Mouse (Mus musculus): ENCODE results near the gene Bnip2.

Gene Bnip2

DNA sequence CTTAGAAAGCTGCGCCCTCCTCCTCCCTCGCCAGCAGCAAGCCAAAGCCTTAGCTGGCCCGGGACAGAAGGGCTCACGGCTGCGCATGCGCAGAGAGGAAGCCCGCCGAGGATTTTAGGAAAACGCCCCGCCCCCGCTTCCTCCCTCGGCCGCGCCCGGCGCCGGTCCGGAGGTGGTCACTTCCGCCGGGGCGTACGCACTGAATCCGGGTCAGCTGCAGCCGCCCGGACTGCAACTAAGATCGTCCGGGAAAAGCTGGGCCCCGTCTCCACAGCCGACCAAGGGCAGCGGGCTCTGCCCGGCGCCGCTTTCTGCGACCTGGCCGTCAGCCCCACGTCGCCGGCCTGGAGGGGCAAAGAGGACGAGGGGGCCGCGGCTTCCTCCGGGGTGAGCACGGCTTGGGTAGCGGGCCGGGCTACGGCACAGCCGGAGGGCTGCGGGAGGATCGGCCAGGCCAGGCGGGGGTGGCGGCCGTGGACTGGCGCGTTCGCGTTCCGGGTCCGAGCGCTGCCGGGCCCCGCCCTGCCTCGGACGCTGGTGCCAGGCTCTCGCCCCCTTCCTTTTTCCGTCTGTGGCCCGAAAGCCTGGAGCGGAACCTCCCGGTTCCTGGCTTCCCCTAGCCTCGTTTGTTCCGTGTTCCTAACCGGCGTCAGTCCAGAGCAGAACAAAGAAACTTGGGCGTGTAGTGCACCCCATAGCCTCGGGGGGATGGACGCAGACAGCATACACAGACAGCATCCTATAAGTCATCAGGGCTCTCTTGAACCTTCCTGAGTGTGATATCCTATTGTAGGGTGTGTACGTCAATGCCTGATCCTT lies at the start of gene Bnip2:
TSS of gene Bnip2 (plus strand) at position 164 of the 819 bp plus-strand sequence.
- DNase-seq (ENCODE audit: low spot score in 2 of 2): peak; percentile 69 to 93

DNA sequence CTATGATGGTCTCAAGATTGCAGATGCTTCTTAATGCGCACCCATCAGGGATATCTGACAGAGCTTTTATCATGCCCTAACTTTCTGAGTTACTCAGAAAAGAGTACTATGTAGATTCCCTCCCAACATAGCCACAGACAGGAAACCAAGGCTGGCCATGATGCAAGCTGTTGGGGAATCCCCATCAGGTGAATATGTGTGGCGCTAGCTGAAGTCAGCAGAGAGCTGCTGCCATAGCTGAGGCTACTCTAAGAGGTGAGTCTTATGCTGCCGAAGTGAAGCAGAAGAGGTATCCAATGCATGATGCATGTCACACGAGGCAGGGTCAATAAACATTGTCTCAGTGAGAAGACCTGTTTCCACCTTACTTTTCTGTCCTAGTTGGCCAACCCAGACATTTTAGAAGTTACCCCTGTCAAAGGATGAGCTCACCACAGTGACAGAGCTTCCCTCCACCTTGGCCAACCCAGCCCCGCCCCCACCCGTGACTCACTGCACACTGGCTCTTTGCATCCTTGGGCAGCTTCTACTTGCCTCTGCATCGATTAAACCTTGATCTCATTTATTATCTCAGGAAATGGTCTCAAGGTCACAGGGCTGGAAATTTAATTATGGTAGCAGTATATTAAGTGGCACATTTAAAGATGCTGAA lies 48.3 kb upstream of the Bnip2 start:
- DNase-seq (ENCODE audit: low spot score in 2 of 2): no peak

DNA sequence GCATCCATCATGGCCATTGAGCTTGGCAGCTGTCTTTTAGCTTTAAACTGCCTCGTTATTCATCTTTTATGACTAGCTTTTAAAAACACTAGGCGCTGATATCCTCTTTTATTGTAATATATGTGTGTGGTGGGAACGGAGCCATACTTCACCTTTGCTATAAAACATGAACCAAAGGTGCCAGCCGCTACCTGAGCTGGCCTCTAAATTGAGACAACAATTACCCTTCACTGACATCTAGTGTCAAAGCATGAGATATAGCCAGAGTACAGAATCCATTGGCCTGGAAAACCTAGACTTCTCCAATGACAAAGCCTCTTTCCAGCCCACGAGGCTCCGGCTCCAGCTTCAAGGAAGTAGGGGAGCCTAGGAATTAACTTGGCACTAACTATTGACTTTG lies 47.7 kb upstream of the Bnip2 start:
- DNase-seq (ENCODE audit: low spot score in 2 of 2): no peak

DNA sequence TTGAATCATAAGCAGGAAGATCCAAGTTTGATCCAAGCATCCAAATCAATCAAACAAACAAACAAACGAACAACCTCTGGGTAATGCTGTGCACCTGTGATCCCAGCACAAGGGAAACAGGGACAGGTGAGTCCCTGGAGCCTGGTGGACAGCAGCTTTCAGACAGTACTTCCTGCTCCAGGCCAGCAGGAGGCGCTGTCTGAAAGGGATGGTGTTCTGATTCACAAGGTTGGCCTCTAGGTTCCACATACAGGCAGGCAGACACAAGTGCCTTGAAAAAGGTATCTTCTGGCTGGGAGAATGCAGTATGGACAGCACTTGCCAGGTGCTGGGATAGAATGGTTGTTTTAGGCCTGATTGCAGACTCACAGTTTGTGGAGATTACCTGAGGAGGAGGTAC lies 40.3 kb upstream of the Bnip2 start:
- no peak for DNase-seq (ENCODE audit: low spot score in 2 of 2)

DNA sequence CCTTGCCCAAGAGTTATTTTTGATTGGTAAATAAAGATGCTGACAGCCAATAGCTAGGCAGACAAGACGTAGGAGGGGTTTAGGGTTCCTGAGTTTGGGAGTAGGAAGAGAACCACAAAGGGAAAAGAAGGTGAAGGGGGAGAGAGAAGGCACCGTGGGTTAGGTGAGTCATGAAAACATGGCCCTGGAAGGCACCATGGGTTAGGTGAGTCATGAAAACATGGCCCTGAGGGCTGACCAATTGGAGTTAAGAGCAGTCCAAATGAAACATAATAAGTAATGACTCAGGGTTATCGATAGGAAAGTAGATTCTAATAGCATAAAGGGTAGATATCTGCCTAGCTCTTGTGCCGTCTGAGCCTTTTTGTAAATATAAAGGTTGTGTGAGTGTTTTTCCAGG lies 39.6 kb upstream of the Bnip2 start:
- no peak for DNase-seq (ENCODE audit: low spot score in 2 of 2)

DNA sequence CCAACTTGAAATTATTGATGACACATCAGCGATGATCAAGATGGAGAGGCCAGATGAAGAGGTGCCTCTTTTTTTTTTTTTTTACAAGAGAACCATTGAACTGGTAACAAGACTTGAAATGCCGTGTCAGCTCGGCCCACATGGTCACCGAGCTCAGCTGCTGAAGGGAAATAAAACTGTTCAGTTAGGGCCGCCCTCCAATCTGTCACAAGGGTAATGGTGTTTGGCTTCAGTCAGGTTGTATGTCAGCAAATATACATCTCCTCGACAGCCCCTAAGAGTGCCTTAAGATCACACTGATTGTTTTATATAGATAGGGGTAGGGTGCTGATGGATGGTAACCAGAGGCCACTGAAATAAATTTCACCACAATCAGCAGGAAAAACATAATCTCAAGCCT lies 28.3 kb upstream of the Bnip2 start:
- no peak for DNase-seq (ENCODE audit: low spot score in 2 of 2)

DNA sequence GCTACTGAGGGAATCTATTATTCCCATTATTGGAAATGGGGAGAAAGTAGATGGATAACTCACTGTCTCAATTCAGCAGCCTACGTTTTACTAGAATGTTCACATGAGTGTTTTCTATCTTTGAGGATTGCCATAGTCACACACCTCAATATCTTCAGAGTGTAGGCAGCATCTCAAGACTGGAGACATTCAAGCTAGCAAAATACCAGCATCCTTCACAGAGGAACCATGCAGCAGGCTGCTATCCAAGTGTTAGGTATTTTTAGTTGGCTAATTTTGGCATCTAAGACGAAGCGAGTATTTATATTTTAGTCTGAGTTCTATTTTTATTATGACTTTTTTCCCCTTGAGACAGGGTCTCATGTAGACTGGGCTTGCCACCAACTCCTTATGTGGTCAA lies 24.9 kb upstream of the Bnip2 start:
- no peak for DNase-seq (ENCODE audit: low spot score in 2 of 2)

DNA sequence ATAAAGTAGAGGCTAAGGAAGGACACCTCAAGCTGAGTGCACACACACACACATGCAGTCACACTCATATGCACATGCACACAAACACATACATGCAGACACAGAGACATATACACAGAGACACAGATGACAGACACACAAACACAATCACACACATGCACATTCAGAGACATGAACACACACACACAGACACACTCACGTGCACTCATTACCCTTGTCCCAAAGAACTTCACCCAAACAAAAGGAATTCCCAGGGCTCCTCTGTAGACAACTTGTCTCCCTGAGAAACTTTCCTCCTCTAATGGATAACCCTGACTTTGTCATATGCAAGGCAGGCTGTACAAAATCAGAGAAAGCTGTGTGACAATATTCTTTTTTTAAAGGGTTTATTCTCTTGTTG lies 3.7 kb upstream of the Bnip2 start:
- no peak for DNase-seq (ENCODE audit: low spot score in 2 of 2)

DNA sequence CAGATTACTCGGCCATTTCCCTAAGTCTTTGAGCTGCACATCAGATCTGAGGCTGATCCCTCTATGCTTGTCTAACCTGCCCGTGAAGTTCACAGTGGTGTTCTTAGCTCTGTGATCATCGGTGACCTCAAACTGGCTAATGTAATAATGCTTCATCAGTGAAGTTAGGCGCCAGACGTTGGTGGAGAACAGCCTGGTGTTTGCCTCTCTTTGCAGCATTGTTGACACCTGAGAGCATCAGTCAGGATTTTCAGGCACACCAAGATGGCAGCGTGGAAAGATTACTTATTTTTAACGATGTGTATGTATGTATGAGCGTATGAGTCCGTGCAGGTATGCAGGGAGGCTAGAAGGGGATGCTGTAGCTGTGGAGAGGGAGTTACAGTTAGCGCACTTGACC lies 3.2 kb upstream of the Bnip2 start:
- no peak for DNase-seq (ENCODE audit: low spot score in 2 of 2)

DNA sequence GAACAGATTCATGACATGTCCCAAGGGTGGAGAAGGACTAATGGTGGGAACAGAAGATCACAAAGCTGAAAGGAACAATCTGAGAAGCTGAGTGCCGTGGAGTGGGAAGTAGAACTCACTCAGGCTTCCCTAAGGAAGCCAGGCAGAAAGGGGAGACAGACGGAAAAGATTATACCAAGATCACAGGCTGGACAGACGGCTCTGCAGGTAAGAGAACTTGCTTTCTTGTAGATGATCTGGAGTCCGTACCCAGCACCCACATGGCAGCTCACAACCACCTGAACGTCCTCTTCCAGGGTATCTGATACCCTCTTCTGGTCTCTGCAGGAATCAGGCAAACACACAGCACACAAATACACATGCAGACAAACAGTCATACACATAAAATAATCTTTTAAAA lies 2.7 kb upstream of the Bnip2 start:
- no peak for DNase-seq (ENCODE audit: low spot score in 2 of 2)

DNA sequence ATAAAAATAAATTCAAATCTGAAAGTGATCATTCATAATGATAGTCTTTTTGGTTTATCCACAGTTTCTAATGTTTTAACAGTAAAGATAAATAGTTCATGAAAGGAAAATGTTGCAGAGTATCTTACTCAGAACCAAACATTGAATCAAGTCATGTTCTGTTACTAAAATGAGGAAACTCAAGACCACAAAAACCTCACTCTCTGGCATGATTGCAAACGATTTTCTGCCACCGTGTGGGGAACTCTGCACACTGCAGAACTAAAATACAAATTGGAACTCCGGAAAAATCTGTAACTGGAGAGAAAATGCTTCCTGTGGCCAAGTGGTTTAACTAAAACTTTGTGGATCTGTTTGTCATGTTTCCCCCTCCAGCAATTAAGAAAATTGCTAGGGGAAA lies 1.7 kb upstream of the Bnip2 start:
- DNase-seq (ENCODE audit: low spot score in 2 of 2): peak in 1 of 2 experiments; percentile 77

DNA sequence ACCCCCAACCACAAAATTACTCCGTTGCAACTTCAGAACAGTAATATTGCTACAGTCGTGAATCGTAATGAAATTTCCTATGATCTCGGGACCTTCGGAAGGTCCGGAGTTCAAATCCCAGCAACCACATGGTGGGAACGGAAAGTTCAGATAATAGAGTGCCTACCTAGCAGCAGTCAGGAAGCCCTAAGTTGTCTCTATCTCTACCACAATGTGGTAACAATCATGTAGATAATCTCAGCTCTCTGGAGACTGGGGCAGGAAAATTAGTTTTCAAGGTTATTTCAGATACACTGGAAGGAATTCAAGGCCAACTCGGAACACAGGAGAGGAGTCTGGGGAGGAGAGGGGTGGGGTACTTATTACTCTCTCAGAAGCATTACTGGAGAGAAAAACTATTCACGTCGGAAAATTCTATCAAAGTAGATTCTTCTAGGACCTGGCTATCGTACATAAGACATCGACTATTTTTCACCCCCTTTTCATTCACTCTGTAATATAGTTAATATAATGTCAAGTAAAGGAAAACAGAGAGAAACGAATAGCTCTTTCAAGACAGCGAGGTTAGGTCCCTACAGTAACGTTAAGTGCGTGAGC lies 462 bp upstream of the Bnip2 start:
- no peak for DNase-seq (ENCODE audit: low spot score in 2 of 2)

DNA sequence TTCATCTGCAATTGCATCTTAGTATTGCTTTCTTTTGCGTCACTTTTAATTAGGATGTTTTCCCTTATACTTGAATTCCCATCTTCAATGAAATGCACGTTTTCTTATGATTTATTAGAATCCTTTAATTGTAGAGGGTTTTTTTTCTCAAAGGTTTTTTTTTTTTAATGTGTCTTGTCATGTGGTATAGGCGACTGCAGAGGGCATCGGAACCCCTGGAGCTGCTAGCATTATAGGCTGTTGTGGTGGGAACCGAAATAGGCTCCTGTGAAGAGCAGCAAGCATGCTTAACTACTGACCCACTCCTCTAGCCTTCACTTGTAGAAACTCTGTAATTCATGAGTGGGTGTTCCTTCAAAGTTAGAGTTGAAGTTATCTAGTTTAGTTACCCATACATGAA lies 1.1 kb downstream of the Bnip2 start:
- DNase-seq (ENCODE audit: low spot score in 2 of 2): no peak

DNA sequence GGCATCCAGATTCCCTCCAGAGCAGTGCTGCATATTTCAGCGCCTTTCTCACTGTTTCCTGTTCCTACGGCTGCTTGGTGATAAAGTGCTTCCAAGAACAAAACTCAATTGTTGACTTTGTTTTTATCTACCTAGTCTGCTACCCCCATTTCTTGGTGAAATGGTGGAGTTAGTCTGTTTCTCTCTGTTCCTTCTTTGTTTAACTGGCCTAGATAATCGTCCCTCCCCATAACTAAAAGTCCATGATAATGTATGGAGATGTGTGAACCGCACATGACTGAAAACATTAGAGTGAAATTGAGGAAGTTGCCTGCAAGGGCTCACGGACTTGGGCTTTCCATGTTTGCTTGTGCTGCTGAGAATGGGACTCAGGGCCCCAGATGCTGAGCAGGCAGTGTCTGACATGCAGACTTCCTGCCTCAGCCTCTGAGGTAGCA lies 3.6 kb downstream of the Bnip2 start:
- DNase-seq (ENCODE audit: low spot score in 2 of 2): no peak

DNA sequence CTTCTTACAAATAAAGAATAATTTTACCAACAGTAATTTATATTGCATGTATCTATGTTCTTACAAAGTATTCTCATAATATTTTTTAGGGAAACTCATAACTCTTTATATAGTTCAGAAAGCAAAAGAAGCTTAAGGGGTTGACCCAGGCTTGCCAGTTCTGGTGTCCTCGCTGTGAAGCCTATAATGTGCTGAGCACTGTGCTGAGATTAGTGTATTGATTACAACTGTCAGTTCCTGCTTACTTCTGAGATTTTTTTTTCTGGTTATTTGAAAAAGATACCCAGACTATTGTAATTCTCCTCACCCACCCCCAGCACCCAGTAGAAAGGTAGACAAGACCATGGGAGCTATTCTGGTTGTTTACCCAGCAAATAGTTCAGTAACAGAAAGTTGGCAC lies 4.2 kb downstream of the Bnip2 start:
- no peak for DNase-seq (ENCODE audit: low spot score in 2 of 2)

DNA sequence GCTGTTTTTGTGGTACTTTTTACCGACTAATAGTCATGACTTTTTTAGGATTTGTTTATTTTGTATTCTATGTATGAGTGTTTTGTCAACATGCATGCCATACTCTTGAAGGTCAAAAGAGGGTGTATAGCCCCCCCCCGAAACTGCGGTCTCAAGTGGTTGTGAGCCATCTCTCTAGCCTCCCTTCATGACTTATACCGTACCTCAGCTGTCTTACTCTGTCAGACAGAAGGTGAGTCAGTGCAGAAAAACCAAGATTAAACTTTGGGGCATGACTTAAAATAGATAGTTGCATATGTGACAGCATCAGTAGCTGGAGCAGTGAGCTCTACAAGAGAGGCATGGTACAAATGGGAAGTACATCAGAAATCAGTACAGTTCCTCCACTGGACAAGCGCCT lies 5.3 kb downstream of the Bnip2 start:
- DNase-seq (ENCODE audit: low spot score in 2 of 2): no peak

DNA sequence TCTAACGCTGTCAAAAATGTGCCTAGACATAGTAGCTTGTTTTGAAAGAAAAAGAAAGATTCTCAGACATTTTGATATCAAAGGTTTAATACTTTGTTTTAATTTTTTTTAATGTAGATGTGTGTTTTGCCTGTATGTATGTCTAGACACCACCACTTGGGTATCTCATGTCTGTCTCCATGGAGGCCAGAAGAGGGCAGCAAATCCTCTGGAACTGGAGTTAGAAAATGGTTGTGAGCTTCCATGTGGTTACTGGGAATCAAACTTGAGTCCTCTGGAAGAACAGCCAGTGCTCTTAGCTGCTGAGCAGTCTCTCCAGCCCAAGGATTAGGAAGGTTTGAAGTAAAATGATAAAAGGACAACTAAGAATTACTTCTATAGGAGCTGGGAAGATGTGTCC lies 10.1 kb downstream of the Bnip2 start:
- no peak for DNase-seq (ENCODE audit: low spot score in 2 of 2)

DNA sequence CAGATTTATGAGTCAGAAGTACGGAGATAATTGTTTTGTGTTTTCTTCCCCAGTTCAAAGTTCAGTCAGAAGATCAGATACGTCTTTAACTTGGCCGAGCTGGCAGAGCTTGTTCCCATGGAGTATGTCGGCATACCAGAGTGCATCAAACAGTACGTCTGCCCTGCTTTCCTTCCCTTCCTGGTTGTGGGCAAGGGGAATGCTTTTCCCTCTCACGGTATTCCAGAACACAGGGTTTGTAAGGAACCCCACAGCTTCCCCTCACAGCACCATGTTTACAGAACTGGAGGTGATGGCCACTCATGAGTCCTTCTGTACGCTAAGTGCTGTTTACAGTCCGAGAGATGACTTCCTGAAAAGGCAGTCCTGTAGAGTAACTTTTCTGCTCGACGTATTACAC lies 14.2 kb downstream of the Bnip2 start:
- DNase-seq (ENCODE audit: low spot score in 2 of 2): no peak

DNA sequence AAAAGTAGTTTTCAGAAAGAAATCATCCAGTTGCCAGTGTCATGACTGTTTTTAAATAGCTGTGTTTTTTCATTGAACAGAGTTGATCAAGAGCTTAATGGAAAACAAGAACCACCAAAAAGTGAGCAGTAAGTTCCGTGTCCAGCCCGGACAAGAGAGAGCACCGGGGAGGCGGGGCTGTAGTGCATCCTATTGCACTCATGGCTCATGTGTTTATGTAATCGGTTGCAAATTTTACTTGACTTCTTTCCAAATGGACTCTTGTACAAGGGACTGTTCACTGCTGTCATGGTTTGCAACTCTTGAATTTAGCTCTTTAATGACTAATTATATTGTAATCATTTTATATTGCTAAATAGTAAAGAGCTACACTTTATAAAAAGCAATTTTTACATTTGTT lies 17.7 kb downstream of the Bnip2 start:
- DNase-seq (ENCODE audit: low spot score in 2 of 2): no peak

DNA sequence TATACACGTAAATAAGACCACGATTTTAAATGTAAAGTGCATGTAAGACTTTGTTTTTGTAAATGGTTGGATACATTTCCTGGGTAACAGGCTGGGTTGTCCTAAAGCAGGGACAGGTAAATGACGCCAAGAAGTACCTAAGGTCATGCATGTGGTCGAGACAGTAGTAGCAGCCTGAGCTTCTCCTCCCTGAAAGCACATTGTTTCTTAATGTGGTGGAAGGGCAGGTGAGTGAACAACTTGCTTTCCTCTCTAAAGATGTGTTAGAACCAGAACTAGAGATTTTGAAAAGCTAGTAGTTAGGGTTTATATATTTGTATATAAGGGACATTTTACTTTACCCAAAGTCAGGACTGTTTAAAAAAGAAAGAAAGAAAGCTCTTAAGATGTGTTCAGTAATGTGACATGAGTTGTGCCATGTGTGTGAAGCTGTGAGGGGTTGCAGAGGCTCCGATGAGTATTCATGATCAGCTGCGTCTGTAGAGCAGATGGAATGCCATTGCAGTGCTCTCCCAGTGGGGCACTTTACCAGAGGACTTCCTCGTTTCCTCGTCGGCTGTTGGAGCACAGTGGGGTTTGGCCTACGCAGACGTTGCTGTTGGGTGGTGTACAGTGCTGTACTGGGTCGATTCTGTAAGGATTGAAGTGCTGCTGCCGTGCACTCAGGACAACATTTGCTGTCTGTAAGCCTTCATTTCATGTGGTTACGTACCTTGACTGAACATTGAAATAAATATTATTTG lies 18.4 kb downstream of the Bnip2 start:
- DNase-seq (ENCODE audit: low spot score in 2 of 2): no peak

DNA sequence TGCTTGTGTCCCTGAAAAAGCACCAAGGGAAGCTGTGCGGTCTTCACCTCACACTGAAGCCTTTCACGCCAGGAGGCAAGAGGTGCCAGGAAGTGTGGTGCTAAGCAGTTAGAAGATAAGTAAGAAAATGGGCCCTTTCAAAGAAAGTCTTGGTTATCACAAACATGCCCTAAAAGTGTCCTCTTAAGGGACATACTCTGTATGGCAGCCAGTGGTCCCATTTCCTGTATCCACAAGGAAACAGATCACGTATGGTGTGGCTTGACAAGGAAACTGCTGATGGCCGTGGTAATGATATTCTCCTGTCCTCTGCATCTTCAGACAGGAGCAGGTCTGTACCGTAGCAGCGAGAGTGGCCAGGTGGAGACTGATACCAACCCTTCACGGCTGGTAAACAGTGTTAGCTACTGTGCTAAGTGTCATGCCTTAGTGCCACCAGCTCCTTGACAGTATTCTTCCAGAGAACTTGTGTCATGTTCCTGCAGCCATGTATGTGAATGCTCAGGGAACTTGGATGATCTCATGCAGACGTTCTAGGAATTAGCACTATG lies 20.6 kb downstream of the Bnip2 start:
- no peak for DNase-seq (ENCODE audit: low spot score in 2 of 2)
